Mouse (Mus musculus) CD8-positive naive resting alpha-beta T cell, adult 2 months (primary cell): ENCODE results near the gene Ksr2.
"Not testable (repeated sequence)": the region's sequence is repeated elsewhere in the genome, so short reads cannot be mapped to it uniquely, and the experiment has no call there.

ENCODE experiments used
- DNase-seq, 2 experiments: peaks; one replicate each; pipeline ENCODE4 v3.0.0; 2022; ENCODE audit warnings: low read depth in 2 of 2, low spot score in 2 of 2

Ksr2 gene

GRCm38 (mm10) chr5:117404671-117405070 lies 9.1 kb upstream of the Ksr2 start:
- not testable (repeated sequence) for DNase-seq

- DNase-seq = peak; percentile 16 to 30
Measured at GRCm38 (mm10) chr5:117408216-117408615, 5.6 kb upstream of the Ksr2 start.

GRCm38 (mm10) chr5:117409369-117409768 lies 4.4 kb upstream of the Ksr2 start:
- no peak for DNase-seq

GRCm38 (mm10) chr5:117414611-117415010 lies 811 bp downstream of the Ksr2 start:
- DNase-seq = no peak

- no peak for DNase-seq
Measured at GRCm38 (mm10) chr5:117415011-117415912, 1.5 kb downstream of the Ksr2 start.

GRCm38 (mm10) chr5:117417442-117417841 lies 3.6 kb downstream of the Ksr2 start:
- DNase-seq = no peak

- DNase-seq = not testable (repeated sequence)
Measured at GRCm38 (mm10) chr5:117433501-117433900, 19.7 kb downstream of the Ksr2 start.

- DNase-seq = no peak
Measured at GRCm38 (mm10) chr5:117440261-117440660, 26.5 kb downstream of the Ksr2 start.

GRCm38 (mm10) chr5:117441242-117441842 lies 27.5 kb downstream of the Ksr2 start:
- DNase-seq = no peak

- no peak for DNase-seq
Measured at GRCm38 (mm10) chr5:117442157-117442765, 28.5 kb downstream of the Ksr2 start.

GRCm38 (mm10) chr5:117443141-117443540 lies 29.3 kb downstream of the Ksr2 start:
- DNase-seq = no peak

GRCm38 (mm10) chr5:117443902-117444301 lies 30.1 kb downstream of the Ksr2 start:
- no peak for DNase-seq

GRCm38 (mm10) chr5:117447698-117448097 lies 33.9 kb downstream of the Ksr2 start:
- no peak for DNase-seq

- DNase-seq = no peak
Measured at GRCm38 (mm10) chr5:117452013-117452412, 38.2 kb downstream of the Ksr2 start.

- no peak for DNase-seq
Measured at GRCm38 (mm10) chr5:117455546-117455945, 41.7 kb downstream of the Ksr2 start.

- DNase-seq = no peak
Measured at GRCm38 (mm10) chr5:117457121-117457520, 43.3 kb downstream of the Ksr2 start.

GRCm38 (mm10) chr5:117457583-117457982 lies 43.8 kb downstream of the Ksr2 start:
- no peak for DNase-seq

GRCm38 (mm10) chr5:117458899-117459298 lies 45.1 kb downstream of the Ksr2 start:
- no peak for DNase-seq

GRCm38 (mm10) chr5:117460261-117460660 lies 46.5 kb downstream of the Ksr2 start:
- DNase-seq = no peak

GRCm38 (mm10) chr5:117467052-117467451 lies 53.3 kb downstream of the Ksr2 start:
- DNase-seq = no peak

- no peak for DNase-seq
Measured at GRCm38 (mm10) chr5:117468961-117469360, 55.2 kb downstream of the Ksr2 start.

GRCm38 (mm10) chr5:117469572-117469971 lies 55.8 kb downstream of the Ksr2 start:
- DNase-seq = no peak
